Mouse (Mus musculus) E14TG2a.4 (cell line): ENCODE measurements around the gene N4bp3.

Source experiments
- CTCF ChIP-seq: conservative IDR thresholded peaks from 2 replicates; pipeline ENCODE4 v1.5.1; 2014; ENCODE audit warnings: low read length
- POU5F1 ChIP-seq: IDR thresholded peaks from 2 replicates; pipeline ENCODE4 v1.6.1; 2014; ENCODE audit warnings: low read length, borderline replicate concordance

- TF ChIP-seq CTCF (no peak), POU5F1 (no peak)
Measured at GRCm38 (mm10) chr11:51618894-51619408, 31.7 kb downstream of the N4bp3 start.
